Mouse (Mus musculus): ENCODE measurements around the gene Asrgl1.
"Not testable (repeated sequence)": the region's sequence is repeated elsewhere in the genome, so short reads cannot be mapped to it uniquely, and the experiment has no call there.

Asrgl1 gene

GRCm38 (mm10) chr19:9135512-9136331 is at the start of gene Asrgl1:
Gene Asrgl1, minus strand, starts transcription at chr19:9135636.
- peak; percentile 89 for DNase-seq (ENCODE audit: extremely low spot score)

GRCm38 (mm10) chr19:9146214-9146613 is 10.8 kb upstream of the Asrgl1 start:
- no peak for DNase-seq (ENCODE audit: extremely low spot score)

GRCm38 (mm10) chr19:9143639-9144125 is 8.2 kb upstream of the Asrgl1 start:
- no peak for DNase-seq (ENCODE audit: extremely low spot score)

- DNase-seq (ENCODE audit: extremely low spot score), result no peak
Observed at GRCm38 (mm10) chr19:9143230-9143629, 7.8 kb upstream of the Asrgl1 start.

- DNase-seq (ENCODE audit: extremely low spot score), result not testable (repeated sequence)
Observed at GRCm38 (mm10) chr19:9140361-9140760, 4.9 kb upstream of the Asrgl1 start.

GRCm38 (mm10) chr19:9137159-9137558 is 1.7 kb upstream of the Asrgl1 start:
- DNase-seq (ENCODE audit: extremely low spot score), result no peak

- DNase-seq (ENCODE audit: extremely low spot score), result peak; percentile 45
Observed at GRCm38 (mm10) chr19:9134746-9135511, 507 bp downstream of the Asrgl1 start.

GRCm38 (mm10) chr19:9129996-9130395 is 5.4 kb downstream of the Asrgl1 start:
- no peak for DNase-seq (ENCODE audit: extremely low spot score)

GRCm38 (mm10) chr19:9128499-9129194 is 6.8 kb downstream of the Asrgl1 start:
- DNase-seq (ENCODE audit: extremely low spot score), result no peak

- not testable (repeated sequence) for DNase-seq (ENCODE audit: extremely low spot score)
Observed at GRCm38 (mm10) chr19:9123986-9124385, 11.4 kb downstream of the Asrgl1 start.

GRCm38 (mm10) chr19:9122390-9122789 is 13.0 kb downstream of the Asrgl1 start:
- no peak for DNase-seq (ENCODE audit: extremely low spot score)

GRCm38 (mm10) chr19:9119655-9120425 is 15.6 kb downstream of the Asrgl1 start:
- DNase-seq (ENCODE audit: extremely low spot score), result no peak

GRCm38 (mm10) chr19:9117275-9117674 is 18.2 kb downstream of the Asrgl1 start:
- DNase-seq (ENCODE audit: extremely low spot score), result no peak

- no peak for DNase-seq (ENCODE audit: extremely low spot score)
Observed at GRCm38 (mm10) chr19:9116268-9116667, 19.2 kb downstream of the Asrgl1 start.

- no peak for DNase-seq (ENCODE audit: extremely low spot score)
Observed at GRCm38 (mm10) chr19:9112043-9112442, 23.4 kb downstream of the Asrgl1 start.

GRCm38 (mm10) chr19:9110182-9110869 is 25.1 kb downstream of the Asrgl1 start:
- DNase-seq (ENCODE audit: extremely low spot score), result peak; percentile 60

- no peak for DNase-seq (ENCODE audit: extremely low spot score)
Observed at GRCm38 (mm10) chr19:9108536-9108935, 26.9 kb downstream of the Asrgl1 start.

GRCm38 (mm10) chr19:9107379-9107755 is 28.1 kb downstream of the Asrgl1 start:
- DNase-seq (ENCODE audit: extremely low spot score), result no peak

- peak; percentile 15 for DNase-seq (ENCODE audit: extremely low spot score)
Observed at GRCm38 (mm10) chr19:9106751-9107378, 28.6 kb downstream of the Asrgl1 start.

GRCm38 (mm10) chr19:9106096-9106495 is 29.3 kb downstream of the Asrgl1 start:
- DNase-seq (ENCODE audit: extremely low spot score), result no peak
